Mouse (Mus musculus) lung, postnatal 36 days (tissue): ENCODE measurements at regions not wholly inside any gene's neighbourhood (a gene's known extent, or its start where the extent isn't known, plus 50 kb on each side); places are given as distances from the start of the nearest gene placed in this dataset.

Experiments used
- DNase-seq: peaks from one replicate; pipeline ENCODE4 v3.0.0; 2022; ENCODE audit warnings: mixed read lengths

DNA sequence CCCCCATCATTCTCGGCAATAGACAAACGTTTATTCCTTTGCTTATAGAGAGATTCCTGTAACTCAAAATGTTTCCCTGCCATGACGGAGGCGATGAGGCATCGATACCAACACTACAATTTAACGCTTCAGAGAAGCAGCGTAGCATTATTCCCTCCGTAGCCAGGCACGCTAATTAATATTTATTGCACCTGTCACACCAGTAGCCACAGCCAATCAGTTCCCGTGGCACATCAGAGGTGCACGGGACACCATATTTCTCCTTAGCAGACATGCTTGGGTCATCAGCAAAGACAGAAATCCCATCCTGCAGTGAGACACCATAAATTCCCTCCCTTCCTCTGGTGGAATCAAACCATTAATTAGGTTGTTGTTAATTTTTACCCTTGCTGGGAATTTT lies 399.8 kb upstream of the Tmpo start:
- DNase-seq, result no peak

DNA sequence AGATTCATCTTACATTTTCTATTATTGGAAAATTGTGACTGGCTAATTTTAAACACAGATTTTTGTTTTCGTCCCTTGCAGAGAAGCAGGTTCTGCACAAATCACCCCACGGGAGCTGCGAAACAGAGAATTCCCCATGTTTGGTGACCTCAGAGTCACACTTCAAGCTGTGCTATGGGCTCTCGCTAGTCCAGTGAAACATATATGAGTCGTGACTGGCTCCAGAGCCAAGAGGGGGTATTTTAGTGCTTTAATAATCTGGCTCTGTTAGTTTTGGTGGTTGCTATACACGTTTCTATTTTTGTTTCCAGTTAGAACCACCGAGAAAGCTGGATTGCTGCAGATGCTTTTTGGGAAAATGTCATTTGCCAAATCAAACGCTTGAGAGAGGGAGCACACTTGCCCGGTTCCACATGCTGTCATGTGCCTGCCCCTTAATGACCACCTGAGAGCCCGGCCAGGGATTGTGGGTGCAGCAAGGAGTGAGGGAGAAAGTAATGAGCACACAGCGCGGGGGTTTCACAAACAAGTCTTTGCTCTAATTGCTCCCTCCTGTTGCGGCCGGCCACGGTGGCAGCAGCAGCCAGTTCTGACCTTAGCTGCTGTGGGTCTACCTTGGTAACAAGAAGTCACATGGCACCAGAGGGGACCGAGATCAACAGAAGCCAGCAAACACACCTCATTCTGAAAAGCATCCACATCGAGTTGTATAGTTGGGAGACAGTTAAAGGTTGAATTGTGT lies 394.4 kb upstream of the Tmpo start:
- no peak for DNase-seq

DNA sequence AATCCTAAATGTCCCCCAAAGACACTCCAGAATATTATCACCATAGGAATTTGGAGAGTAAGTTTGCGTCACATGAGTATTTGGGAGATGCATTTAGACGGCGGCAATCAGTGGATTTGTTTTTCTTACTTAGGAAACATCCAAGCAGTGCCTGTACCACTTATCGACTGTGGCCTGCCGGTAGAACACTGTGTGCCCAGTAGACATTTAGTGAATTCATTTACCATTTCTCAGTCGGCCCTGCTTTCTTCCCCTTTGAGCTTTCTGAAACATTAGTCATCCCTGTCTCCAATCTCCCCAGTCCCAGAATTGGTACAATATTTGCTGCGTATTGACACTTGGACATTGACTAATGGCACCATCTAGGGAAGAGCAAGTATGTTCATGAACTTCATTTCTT lies 391.7 kb upstream of the Tmpo start:
- DNase-seq, result no peak

GRCm38 (mm10) chr10:91569046-91569445 lies 387.9 kb upstream of the Tmpo start:
- DNase-seq, result no peak

DNA sequence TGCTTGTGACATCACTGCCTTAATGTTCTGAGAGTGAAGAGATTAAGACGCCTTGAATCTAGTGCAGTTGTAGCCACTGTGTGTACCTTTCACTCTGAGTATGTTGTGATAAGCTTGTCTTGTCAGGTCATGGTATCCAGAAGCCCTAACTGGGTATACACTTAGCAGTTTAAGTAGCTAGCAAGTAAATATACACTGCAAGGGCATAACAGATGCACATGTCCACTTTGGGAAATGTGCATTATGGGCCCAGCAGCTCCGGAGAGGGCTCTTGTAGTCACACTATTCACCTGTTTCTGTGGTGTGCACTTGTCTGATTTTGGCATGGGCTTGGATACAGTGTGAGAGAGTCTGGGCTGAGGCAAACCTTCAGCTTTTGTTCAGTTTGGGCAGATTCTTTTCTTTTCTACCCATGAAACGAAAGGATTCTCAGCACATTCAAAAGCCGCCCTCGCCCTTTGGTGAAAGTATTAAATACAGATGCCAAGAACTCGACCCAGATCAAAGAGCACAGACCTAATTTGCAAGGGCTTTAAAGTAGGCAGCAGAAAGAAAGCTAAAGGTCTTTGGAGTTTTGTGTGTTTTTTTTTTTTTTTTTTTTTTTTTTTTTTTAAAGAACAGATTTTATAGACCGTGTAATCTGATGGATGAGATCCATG lies 385.1 kb upstream of the Tmpo start:
- no peak for DNase-seq

DNA sequence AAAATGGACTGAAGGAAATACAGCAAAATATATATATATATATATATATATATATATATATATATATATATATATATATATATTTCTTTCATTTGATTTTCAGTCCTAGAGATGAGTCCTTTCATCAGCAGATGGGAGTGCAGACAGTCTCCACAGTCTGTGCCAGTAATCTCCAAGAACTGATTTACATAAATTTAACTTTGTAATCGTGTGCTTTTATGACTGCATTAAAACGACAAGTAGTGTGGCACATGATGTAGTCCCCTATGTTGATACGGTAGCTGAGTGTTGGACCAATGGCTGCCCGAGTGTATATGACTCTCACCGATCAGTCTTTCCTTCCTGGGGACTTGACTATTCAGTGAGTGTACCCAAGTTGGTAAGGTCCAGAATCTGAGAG lies 378.2 kb upstream of the Tmpo start:
- DNase-seq, result no peak

GRCm38 (mm10) chr10:91548071-91548470 lies 367.0 kb upstream of the Tmpo start:
- no peak for DNase-seq

DNA sequence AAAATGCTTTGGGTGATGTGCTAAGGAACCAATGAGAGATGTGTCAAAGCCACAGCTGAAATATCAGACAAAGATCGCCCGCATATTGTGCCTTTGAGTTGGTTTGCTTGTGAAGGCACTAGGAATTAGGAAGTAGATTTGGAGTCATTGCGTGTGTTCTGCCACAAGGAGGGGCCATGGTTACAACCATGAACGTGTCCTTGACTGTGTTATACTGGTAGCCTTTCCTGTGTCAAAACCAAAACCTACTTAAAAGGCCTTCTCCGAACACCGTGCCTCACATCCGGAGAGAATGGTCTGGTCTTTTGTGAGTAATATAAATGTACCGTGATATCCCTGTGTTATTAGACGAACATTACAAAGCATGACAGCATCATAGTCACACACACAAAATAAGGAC lies 365.0 kb upstream of the Tmpo start:
- DNase-seq, result peak; percentile 10

DNA sequence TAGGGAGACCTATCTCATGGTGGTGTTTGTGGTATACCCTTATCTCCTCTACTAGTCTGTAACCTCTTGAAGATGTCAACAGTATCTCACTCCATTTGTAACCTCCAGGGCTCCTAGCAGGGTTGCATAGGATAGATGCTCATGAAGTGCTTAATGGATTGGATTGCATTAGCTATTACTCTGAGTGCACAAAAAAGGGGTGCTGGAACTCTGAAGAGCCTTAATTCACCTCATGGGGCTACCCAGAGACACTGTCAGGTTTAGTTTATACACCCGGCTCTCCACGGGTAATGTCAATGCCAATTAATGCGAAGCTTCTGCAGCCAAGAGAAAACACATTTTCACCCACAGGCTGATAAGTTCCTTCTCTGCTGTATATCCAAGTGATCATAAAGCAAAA lies 364.3 kb upstream of the Tmpo start:
- DNase-seq, result no peak

DNA sequence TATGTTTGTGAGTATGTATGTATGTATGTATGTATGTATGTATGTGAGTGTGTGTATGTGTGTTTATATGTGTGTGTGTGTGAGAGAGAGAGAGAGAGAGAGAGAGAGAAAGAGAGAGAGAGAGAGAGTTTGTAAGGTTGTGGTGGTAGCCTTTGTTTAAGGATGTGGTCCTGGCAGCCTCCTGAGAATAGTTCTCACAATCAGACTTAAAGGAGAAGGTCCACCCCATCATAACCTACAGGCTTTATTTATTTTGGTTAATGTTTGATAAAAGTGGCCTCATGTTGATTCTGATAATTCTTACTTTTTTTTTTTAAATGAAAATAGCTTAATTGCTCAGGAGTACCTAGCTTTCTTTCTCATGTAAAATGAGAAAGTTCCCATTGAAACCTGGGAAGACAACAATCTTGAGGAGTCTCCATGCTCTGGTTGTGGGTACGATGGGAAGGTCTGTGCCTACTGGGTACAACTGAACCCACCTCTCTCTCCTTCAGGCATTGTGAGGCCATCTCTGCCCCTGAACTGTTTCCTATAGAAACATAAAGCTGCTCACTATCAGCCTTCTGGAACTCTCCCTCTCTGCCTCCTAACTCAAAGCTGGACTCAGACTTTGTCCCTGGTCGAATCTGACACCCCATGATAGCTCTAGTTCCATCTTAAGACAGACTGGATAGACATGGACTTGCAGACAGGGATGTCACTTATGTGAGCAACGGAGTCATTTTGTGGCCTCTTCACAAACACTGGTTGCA lies 362.2 kb upstream of the Tmpo start:
- no peak for DNase-seq

DNA sequence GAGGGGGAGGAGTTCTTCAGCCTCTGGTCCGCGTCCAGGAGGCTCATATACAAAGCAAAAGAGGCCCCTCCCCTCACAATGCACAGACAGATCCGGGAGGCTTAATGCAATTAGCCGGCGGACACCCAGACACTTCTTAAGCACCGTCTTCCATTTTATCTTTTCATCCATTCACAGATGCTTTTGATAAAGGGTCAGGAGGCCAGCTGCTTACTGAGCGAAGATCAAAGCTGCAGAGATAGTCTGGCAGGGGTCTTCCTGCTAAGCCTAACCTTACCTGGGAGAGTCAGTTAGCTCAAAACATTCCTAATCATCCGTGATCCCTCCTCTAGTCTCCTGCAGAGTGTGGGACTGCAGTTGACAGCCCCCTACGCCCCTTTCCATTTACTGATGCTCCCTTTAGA lies 361.1 kb upstream of the Tmpo start:
- DNase-seq, result no peak

DNA sequence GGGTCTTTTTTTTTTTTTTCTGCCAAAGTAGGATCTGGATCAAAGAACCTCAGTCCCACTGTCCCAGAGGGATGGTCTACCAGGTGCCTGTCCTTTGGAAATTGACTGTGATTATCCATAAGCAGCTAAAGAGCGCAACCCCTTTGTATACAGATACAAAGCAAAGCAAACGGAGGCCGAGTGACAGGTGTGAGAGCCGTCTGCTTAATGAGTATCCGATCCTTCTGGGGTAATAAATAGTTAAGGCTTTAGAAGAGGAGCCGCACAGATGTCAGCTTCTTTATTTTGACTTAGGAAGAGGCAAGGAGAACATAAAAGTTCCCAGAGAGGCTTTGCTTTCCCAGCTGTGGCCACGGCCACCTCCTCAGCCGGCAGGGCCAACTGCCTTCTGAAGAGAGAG lies 356.1 kb upstream of the Tmpo start:
- DNase-seq, result no peak

- no peak for DNase-seq
Measured at GRCm38 (mm10) chr10:91535392-91535791, 354.3 kb upstream of the Tmpo start.

- DNase-seq, result no peak
Measured at GRCm38 (mm10) chr10:91528305-91528704, 347.2 kb upstream of the Tmpo start.

DNA sequence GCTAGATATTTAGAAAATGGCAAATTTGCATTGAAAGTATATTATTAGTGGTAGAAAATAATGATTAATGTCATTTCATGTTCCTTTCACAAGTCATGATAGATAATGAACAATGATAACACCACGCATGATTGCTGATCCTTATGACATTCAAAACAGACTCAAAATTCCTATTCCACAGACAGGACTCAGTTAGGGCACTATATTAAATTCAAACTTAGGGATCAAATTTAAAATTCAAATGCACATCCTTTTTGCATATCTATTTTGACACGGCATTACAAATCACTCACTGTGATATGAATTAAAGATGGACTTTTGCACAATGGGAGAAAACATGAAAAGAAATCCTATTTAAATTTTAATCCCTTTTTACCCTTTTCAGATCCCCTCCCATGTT lies 340.1 kb upstream of the Tmpo start:
- DNase-seq, result no peak

- no peak for DNase-seq
Measured at GRCm38 (mm10) chr10:91515021-91515371, 333.9 kb upstream of the Tmpo start.

DNA sequence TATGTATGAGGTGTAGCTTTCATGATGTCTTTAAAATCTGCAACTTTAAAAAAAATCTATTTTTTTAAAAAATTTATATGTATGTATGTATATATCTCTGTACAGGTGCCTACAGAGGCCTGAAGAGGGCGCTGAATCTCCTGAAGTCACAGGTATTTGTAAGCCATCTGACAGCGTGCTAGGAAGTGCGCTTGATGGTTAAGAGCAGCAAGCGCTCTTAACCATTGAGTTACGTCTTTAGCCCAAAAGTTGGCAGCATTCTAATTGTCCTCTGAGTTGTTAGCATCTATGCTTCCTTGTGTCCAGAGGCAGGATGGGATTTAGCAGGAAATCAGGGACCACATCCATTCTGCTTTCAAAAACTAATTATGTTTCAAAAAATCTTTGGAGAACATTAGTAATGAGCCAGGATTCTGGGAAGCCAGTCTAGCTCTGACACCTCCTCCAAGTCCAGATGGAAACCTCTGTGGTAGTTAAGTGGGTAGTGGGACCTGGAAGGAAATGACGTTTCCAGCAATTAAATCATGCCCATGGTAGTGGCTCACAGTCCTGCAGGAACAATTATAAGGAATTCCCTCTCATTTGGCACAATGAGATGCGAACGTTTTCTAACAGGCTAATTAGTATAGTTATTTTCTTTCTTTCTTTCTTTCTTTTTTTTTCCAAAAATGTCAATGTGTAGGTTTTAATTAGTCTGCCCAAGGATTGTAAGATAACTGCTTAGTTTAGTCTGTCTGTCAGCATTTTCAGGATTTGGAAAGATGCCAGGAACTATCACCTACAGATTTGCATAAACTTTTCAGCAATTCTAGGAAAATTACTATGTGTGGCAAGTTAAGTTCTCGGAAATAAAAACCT lies 333.3 kb upstream of the Tmpo start:
- no peak for DNase-seq

DNA sequence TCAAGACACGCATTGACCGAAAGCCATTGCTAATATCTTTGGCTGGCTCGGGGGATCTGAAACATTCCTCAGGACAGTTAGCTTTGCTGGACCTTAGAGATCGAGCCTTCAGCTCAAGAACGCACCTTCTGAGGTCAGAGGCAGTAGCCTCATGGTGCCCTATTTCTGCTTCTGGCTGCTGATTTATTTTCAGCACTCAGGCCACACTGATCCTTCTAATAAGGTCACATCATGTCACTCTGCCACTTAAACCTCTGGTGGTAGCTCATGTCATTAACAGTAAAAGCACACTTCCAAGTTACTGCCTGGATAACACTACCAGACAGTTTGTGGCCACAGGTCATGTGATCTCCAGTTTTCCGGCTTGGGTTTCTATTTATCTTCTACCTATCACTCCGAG lies 325.9 kb upstream of the Tmpo start:
- no peak for DNase-seq

GRCm38 (mm10) chr10:91504891-91505290 lies 323.8 kb upstream of the Tmpo start:
- DNase-seq, result no peak

DNA sequence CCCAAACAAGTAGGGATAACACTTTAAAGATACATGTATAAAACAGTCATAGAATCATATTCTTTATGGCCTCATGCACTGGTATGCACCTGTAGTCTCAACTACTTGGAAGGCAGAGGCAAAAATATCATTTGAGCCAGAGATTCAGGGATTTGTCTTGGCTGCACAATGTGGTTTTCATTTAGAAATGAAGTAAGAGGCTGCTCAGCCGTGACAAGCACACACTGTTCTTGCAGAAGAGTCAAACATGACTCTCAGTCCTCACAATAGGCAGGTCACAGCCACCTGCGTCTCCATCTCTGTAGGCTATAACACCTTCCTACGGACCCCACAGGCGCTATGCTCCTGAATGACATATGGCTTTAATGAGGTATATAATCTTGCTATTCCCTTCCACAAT lies 317.4 kb upstream of the Tmpo start:
- no peak for DNase-seq

- DNase-seq, result peak; percentile 32
Measured at GRCm38 (mm10) chr10:91464691-91465090, 283.6 kb upstream of the Tmpo start.

GRCm38 (mm10) chr10:91447974-91448703 lies 267.0 kb upstream of the Tmpo start:
- no peak for DNase-seq

DNA sequence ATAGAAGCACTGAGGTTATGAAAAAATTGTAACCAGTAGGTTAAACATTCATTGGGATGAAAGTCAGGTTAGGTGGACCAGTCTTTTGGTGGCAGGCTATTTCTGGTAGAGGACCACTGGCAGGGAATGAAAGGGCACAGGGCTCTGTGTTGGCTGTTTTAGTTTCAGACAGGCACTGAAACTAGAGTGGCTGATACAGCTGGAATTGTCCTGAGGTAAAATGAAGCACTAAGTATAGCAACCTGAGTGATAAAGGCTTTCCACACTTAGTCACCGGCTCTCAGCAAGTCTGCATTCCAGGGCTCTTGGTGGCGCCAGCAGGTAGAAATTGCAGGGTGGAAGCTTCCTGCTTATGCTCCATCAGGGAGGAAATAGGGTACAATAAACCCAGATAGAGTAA lies 262.2 kb upstream of the Tmpo start:
- peak; percentile 6 for DNase-seq
